Mouse (Mus musculus): ENCODE measurements around the gene Ush2a.

Ush2a gene

DNA sequence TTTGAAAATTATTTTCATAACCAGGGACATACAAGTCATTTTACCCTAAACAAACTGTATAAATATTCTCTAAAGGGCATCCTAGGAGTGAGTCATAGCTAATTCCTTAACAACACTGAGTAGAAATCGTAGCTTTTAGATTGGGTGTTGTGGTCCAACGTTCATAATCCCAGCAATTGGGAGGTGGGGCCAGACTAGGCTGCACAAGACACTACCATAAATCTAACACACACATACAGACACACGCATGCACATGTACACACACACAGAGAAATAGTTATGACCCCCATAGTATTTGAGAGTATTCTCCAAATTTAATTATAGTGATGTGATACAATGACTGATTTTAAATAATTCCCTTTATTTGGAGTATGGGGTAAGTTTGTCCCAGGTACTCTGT, 125.5 kb downstream of the Ush2a start:
- no peak for DNase-seq (ENCODE audit: low spot score in 2 of 2)

DNA sequence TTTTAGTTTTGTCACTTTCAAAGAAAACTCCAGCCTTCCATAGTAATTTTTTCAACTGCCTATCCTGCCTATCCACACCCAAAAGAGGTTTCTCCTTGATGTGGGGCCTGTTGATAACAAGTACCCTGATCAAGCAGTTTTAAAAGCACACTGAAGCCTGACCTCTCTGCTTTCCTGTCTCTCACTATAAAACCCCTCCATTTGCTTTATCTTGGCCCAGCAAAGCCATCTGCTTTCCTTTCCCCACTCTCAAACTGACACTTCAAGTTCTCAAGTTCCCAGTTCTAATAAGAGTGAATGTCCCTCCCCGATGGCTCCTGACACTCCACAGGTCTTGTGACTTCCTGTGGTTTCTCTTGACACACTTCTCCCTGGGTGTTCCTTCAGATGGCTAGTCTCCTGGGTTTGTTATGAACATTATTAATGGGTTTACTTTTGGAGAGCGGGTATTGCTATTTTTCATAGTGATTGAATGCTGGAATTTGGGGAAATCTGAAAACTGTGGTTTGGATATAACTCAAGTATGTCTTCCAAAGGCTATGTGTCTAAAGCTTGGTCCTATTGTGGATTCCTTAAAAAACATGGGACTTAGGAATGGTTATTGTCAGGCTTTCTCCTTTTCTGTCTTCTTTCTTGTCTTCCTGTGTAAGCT, 126.1 kb downstream of the Ush2a start:
- DNase-seq (ENCODE audit: low spot score in 2 of 2) = no peak

DNA sequence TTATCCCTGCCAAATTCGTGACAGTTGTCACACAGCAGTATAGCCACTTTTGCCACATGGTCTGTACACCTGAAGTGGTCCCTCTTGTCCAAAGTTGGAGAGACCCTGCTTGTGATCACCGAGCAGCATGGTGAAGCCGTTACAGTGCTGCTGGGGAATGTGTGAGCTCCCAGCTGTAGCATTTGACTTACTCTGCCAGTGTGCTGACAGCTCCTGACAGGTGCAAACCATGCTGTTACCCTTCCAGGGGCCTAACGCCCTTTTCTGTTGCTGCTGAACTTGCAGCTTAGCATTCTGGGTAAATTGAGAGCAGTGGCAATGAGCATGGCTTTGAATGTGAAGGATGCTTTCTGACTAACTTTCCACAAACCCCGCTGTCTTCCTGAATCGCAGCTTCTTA, 128.3 kb downstream of the Ush2a start:
- no peak for DNase-seq (ENCODE audit: low spot score in 2 of 2)

DNA sequence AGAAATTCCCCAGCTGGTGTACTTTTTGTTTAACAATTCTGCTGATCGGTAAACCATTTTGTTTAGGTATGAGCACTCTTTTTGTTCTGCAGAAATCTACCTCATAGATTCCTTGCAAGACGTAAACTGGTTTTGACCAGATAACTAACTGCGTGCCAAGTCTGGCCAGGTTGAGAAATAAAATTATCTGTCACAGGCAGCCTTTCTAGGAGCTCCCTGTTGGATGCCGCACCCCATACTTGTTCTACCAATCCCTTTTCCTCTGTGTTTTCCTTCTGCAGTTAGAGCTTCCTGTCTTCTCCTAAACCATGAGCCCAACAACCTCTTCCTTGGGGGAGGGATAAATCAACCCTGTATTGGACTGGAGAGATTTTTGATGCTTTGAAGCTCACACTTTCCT, 145.4 kb downstream of the Ush2a start:
- no peak for DNase-seq (ENCODE audit: low spot score in 2 of 2)

DNA sequence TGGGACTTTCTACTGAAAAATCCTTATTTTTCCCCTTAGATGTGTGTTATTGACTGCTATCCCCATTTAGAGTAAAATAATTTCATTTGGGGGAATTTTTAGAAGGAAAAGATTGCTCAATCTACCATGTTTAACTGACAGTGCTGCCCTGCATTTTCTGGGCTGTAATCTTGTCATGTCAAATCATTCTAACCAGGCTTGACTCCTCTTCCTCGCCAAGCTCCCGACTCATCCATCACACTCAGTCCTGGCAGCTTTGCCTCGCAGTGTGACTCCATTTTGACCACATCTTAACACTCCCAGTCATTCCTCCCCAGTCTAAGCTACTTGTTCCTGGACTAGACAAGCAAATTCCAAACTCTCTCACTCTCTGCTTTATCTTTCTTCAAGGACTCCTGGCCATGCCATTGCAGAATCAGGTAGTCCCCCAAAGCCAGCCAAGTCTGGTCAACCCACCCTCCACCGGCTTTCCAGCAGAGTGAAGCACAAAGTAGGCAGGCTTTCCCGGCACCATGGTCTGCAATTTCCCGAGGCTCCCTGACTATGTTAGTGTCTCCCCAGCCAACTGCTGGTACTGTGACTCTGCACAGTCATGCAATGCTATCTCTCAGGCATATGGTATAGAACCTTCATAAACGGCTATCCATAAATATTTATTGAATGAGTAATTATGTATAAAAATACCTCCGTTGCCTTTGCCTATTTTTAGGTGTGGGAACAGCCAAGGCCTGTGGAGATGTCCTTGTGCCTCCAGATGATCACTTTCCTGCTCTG, 146.0 kb downstream of the Ush2a start:
- no peak for DNase-seq (ENCODE audit: low spot score in 2 of 2)

DNA sequence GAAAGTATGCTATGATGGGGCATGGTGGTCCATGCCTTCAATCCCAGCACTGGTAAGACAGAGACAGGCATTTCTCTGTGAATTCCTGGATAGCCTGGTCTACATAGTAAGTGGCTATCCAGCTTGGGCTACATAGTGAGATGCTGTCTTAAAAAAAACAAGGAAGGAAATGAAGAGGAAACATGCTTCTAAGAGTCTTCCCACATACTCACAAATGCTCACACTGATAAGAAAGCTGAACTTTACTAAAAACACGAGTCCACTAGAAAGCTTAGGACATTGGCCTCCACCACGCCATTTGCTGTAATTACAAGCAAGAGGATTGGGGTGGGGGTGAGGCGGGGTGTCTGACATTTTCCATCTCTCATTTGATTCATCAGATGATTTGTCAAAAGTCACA, 148.7 kb downstream of the Ush2a start:
- no peak for DNase-seq (ENCODE audit: low spot score in 2 of 2)

DNA sequence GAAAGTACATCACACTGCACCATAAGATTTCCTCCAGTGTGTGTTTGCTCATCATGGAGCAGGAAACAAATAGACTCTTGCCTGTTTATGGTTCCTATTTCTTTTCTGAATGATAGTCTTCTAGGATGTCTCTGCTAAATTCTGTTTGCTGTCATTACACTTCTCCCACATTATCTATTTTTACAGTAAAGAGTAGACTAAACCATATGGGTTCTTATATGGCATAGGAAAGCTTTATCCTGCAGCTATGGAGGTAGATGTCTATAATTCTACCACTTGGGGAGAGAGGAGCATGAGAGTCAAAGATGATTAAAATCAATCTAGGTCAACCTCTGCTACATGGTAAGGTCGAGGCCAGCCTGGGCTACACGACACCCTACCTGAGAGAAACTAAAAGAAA, 158.7 kb downstream of the Ush2a start:
- no peak for DNase-seq (ENCODE audit: low spot score in 2 of 2)

DNA sequence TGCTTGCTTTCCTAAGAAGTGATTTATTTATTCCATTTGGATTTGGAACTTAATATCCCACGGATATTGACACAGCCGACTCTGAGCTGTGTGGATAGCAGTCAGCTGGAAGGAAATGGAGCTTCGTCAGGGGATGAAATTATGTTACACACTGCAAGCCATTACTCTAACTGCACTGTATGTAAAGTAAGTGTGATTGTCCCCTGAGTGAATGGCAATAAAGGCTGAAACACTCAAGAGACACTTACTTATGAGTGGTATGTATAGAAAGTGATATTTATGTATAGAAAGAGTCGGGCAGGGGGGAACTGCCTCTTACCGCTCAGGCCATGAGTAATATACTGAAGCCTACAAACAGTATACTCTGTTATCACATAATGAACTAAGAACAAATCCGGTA, 166.3 kb downstream of the Ush2a start:
- DNase-seq (ENCODE audit: low spot score in 2 of 2) = no peak

DNA sequence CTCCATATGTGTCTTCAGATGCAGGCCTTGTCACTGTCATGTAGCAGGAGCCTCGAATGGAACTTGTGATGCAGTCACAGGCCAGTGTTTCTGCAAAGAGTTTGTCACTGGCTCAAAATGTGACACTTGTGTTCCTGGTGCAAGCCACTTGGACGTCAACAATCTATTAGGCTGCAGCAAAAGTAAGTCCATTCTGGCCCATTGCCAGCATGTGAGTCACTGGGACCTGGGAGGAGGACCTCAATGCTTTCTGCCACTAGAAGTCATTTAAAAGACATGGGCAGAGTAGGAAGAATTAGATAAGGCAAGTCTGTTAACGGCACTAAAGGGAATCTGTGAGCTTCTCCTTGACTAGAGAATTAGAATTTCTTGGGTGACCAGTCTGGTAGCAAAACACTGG, 168.9 kb downstream of the Ush2a start:
- no peak for DNase-seq (ENCODE audit: low spot score in 2 of 2)

DNA sequence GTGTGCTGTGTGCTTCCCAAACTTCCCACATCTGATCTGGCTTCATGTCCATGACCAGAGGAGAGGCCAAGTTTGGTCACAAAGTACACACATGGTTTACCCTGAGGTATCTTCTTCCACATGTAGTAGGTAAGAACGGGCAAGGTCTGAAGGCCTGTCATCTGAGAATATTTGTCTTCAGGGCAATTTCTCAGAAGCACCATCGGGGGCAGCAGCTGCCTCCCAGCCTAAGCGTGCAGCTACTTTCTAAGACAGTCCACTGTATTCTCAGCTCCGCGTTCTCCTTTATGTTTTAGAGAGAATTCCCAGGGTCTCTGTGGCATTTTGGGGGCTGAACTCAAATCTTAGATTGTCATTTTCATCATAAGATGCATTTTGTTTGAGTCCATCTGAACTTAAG, 186.1 kb downstream of the Ush2a start:
- no peak for DNase-seq (ENCODE audit: low spot score in 2 of 2)

DNA sequence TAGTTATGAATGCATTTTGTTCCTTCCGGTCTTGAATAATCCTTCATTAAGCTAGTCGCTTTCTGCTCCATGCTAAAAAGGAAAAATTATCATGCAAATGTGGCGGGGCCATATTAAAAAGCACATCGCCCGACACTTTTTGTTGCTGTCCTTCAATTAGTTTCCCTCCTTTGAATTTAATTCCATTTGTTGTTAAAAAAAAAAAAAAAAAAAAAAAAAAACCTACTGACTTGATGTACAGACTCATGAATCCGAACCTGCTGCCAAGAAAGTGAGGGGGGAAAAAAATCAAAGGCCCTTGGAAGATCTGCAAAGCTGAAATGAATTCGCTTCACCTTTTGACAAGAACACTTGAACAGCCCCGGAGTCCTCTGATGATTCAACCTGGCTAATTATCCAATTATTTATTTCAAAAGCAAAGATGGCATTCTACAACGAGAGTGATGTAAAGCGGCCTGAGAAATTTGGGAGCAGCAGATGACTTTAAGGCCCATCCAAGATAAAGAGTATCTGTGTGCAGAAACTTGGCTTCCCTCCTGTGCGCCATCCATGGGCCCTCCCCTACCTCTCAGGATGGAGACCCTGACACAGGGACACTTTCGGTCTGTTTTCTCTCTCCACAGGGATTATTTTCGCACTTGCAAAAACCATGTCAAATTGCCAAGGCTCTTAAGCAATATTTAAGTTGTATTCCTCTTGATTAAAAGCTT, 194.8 kb downstream of the Ush2a start:
- DNase-seq (ENCODE audit: low spot score in 2 of 2) = no peak

DNA sequence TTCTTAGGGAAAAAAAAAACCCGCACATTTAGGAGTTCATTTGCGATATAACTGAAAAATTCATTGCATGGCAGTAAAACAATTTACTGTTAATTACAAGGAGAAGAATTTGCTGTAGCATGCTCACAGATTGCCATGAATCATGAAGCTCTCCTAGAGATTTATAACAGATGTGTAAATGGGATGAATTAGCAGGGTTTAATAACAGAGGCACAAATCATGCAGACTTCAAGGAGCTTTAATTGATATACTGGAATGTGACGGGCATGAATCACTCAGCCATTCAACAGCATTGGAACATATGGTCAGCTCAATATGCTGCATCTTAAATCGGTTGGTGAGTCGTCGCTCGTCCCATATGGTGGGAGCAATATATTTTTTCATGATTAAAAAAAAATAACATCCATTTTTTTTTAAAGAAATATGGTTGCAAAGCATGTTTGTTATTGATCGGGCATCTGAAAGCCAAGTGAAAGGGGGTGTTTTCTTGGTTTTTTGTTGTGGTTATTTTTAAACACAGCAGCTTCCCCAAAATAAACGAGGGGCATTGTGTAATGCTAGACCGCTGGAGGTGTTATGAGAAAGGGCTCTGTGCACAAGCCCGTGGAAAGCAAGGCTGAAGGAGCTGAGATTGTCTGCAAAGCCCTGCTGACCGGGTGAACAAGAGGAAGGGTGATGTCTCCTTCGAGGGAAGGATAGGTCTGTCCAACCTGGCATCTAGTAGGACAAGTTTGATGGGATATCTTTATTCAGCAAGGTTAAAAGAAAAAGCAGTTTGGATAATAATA, 195.6 kb downstream of the Ush2a start:
- no peak for DNase-seq (ENCODE audit: low spot score in 2 of 2)

DNA sequence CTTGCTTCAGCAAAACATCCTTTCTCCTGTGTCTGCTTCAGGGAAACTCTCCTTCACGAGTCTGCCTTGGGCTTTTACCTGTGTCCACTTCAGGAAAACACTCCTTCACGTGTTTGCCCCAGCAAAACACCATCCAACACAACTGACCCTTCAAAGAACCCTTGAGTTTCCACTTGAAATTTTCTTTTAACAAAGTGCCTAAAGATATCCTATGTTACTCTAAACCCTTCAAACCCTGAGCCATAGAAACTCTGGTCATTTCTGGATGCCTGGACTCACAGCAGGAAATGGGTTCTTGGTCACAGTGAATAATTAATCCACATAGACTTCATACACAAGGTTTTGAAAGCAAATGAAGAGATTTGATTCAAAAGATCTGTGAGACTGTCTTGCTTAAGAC, 199.4 kb downstream of the Ush2a start:
- DNase-seq (ENCODE audit: low spot score in 2 of 2) = no peak

DNA sequence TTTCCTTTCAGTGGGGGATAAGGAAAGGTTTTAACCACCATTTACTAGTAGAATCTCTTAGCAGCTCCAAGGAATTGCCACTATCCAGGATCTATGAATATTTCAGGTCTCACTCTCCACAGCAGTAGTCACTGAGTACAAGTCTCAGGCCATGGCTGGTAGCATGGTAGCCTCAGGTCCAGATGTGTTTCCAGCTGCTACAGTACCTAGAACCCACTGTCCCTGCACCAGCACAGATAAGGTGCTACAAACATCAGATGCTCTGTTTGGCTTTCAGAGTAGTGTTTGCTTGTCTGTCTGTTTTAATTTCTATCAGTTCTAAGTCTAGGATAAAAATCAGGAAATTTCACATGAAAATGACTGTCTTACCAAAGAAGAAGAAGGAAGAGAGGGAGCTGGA, 202.8 kb downstream of the Ush2a start:
- DNase-seq (ENCODE audit: low spot score in 2 of 2) = no peak

DNA sequence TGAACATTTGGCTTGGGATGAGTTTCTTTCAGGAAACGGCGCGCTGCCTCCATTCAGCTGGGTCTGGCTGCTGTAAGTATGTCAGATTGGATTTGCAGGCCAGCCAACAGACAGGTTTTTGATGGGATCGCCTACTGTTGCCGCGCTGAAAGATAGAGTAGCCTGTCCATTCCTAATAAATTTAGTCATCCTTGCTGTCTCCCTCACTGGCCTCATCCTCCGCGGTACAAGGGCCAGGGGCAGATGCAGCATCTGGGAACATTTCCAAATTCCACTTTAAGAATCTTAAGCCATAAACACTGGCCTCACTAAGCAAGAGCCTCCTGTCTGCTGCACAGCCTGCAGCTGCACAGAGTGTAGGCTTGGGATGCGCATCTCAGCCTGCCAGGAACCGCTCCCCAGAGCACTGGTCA, 206.6 kb downstream of the Ush2a start:
- DNase-seq (ENCODE audit: low spot score in 2 of 2) = peak; percentile 7 to 10

DNA sequence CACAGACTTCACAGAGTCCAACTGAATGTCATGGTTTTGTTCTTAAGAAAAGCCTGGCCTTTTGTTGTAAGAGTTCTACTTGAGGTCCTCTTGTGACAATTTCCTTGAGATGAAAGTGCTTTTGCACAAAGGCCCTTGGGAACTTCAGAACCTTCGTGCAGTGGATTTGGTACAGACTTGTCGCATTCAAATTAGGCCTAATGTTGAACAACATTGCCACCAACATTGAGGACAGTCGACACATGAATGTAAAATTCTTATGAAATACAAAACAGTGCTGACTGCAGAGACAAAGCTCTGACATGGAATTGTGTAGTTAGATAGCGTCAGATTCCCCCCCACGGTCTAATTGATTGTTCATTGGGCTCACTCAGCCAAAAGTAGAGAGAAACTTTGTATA, 243.1 kb downstream of the Ush2a start:
- no peak for DNase-seq (ENCODE audit: low spot score in 2 of 2)

DNA sequence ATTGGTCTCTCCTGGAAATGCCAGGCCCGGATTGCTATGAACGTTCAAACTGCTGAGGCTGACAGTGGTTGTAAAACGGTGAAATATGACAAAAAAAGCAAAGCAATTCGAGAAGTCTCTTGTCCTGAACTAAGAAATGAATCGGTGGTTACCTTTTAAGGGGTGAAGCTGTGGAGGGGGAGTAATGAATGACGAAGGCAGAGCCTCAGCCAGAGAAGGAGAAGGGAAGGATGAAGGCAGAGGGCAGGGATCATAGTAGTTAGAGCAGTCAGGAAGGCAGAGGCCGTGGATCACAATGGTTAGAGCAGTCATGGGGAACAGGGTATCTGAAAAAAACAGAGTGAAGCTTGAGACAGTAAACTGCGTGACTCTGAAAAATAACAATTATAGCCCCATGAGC, 257.0 kb downstream of the Ush2a start:
- no peak for DNase-seq (ENCODE audit: low spot score in 2 of 2)

DNA sequence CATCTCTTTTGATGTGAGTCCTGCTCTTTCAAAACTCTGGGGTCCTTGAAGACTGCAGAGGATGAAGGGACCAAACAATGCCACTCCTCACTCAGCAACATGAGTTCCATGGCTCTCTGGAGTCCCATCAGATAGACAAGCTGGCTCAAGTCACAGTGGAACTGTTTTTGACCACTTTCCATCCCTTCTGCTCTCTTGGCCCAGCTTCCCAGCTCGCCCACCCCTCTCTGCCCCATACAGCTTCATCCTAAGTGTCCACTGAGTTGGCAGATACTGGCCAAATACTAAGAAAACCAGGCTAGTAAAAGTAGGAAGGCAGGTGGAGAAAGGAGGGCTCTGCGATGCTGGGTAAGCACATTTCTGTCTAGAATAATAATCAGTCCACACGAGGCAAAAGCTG, 265.6 kb downstream of the Ush2a start:
- DNase-seq (ENCODE audit: low spot score in 2 of 2) = no peak

DNA sequence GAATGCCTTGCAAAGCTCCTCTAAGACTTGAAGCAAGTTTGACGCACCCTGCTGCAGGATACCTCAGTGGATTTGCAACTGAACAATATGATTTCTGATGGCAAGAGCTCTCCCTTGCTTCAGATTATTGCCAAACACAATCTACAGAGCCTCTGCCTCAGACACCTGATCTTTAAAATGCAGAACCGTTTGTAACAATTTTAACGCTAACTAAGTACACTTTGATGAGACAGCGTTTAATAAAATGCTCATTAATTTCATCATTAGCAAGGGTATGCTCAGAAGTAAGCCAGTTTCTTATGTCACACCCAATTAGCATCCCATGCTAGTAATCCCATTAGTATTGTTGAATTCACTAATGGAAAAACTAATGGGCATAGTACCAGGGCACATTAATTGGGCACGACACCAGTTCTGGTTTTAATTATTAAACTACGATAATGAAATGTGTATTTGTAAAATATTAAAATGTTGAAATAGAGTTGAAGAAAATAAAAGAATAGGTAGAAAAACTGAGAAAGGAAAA, 267.8 kb downstream of the Ush2a start:
- no peak for DNase-seq (ENCODE audit: low spot score in 2 of 2)

DNA sequence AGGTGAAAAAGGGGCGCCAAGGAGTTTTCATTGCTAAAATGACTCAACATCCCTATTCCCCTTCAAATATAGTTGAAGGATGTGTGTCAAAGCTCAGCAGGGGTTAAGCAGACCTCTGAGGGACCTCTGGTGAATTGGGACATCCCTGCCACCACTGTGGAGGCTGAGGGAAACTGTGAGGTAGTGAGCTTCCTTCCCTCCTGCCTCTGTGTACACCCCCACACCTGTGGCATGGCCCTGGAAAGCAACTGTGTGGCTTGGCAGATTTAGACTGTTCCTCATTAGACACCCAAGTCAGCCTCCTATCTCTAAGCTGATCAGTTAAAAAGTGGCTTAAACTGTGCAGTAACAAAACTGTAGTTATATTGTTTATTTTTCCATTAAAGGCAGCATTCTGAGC, 275.2 kb downstream of the Ush2a start:
- no peak for DNase-seq (ENCODE audit: low spot score in 2 of 2)

DNA sequence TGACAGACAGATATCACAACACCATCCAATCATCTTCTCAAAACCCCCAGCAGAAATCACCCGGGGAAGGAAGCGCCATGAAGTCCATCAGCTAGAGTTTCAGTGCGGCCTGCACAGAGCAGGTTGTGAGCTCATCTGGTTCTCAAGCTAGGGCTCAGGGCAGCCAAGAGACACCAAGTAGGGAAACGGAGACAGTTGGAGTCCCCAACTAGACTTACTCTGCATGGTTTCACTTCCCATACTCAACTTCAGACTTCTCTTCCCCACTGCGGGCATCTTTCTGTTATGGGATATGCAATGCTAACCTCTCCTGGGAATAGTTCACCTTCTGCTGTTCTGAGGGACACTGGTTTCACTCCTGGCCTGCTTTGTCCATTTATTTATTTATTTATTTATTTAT, 277.8 kb downstream of the Ush2a start:
- no peak for DNase-seq (ENCODE audit: low spot score in 2 of 2)

DNA sequence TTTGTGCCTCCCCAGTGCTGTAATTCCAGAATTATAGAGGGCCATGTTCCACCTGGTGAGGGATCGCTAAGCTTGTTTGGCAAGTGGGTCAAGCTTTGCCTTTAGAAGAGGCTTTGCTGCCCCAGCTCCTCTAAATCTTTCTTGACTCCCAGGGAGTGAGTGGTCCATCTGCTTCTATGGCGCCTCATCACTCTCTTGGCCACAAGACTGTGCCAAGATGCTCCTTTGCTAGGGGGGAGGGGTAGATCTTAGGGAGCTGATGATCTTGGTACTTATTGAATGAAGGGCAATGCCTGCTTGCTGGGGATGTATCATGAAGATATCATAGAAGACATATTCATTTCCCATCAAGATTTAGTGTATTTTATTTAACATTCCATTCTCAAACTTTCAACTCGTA, 279.7 kb downstream of the Ush2a start:
- no peak for DNase-seq (ENCODE audit: low spot score in 2 of 2)
